Mouse (Mus musculus): ENCODE data around the gene Tnp2. TPM values are rescaled to one million over a fixed set of nuclear protein-coding genes. Genes with fewer than 3 reads are reported as not detected.
A peak's percentile ranks its signal among the peaks of the same experiment; 100 is the strongest.
"Not testable (repeated sequence)": the region's sequence is repeated elsewhere in the genome, so short reads cannot be mapped to it uniquely, and the experiment has no call there.

Gene Tnp2
- polyA plus RNA-seq, 1 experiment from 2014 or later, result not detected

DNA sequence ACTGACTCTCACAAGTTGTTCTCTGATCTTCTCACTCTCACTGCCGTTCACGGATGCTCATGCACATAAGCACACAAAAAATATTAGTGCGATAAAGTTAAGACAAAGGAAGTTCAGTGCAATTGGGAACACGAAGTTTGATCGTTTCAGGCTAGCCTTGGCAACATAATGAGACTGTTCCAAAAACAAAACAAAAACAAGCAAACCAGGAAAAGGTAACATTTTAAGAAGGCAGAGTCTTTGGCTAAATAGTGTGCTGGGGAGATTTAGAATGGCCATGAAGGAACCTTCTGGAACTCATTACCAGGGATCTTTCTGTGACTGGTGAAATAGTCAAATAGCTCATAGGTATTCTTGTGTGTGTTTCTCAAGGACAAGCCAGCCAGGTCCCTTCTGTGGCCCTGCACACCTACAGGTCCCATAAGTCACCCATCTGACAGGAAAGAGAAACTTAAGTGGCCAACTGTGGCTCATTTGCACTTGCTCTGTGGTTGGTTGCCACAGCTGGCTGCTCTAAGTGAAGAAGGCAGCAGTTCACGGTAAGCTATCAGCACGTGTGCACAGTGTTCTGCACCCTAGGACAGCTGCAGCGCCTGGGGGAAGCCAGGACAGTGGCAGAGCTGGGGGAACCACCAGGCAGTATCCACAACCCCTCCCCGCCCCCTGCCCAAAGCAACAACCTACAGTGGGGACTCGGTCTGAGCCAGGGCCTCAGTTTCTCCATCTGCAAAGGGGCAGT lies 17.5 kb upstream of the Tnp2 start, which contains the start of gene Prm1:
Prm1 (minus strand) TSS at position 51 of the 739 bp plus-strand sequence.
- WGBS, result 76% methylated on average over 10 of the region's 10 CpGs
- Histone ChIP-seq H3K27ac (ENCODE audit: low read length) (no peak within 1 kb of the TSS), H3K4me3 (replicated peaks; ENCODE audit: low read length) (no peak within 1 kb of the TSS), H3K9me3 (ENCODE audit: control insufficient read depth, low read length) (no peaks in the 10 kb centered on the region), H3K36me3 (ENCODE audit: control insufficient read depth, insufficient read depth) (no peaks in the 10 kb centered on the region), H3K4me2 (ENCODE audit: low read length) (no peak within 1 kb of the TSS), H3K27me3 (replicated peaks; ENCODE audit: control insufficient read depth, insufficient read depth, low read length) (no peaks in the 10 kb centered on the region), H3K4me1 (replicated peaks; ENCODE audit: control insufficient read depth, insufficient read depth, low read length) (no peaks in the 10 kb centered on the region), H3K9ac (replicated peaks; ENCODE audit: low read depth, low read length) (no peak within 1 kb of the TSS)
- ATAC-seq, result no peak

- H3K27ac ChIP-seq (ENCODE audit: low read length), result not testable (repeated sequence)
Measured at GRCm38 (mm10) chr16:10802420-10802819, 14.0 kb upstream of the Tnp2 start.

GRCm38 (mm10) chr16:10796034-10796433 lies 7.6 kb upstream of the Tnp2 start, which contains the start of gene Prm2:
Gene Prm2, minus strand, starts transcription at chr16:10796134.
- 77% methylated on average over 6 of the region's 6 CpGs for WGBS
- H3K4me2 ChIP-seq (ENCODE audit: low read length), result no peak within 1 kb of the TSS
- H3K27ac ChIP-seq (ENCODE audit: low read length), result no peak within 1 kb of the TSS
- 0 out of 2 replicates have a peak, but pooled peaks cover 3% of the 10 kb centered on the region for H3K27me3 ChIP-seq (replicated peaks; ENCODE audit: control insufficient read depth, insufficient read depth, low read length)
- H3K9ac ChIP-seq (replicated peaks; ENCODE audit: low read depth, low read length), result no peak within 1 kb of the TSS
- no peaks in the 10 kb centered on the region for H3K36me3 ChIP-seq (ENCODE audit: control insufficient read depth, insufficient read depth)
- no peak within 1 kb of the TSS for H3K4me3 ChIP-seq (replicated peaks; ENCODE audit: low read length)
- H3K4me1 ChIP-seq (replicated peaks; ENCODE audit: control insufficient read depth, insufficient read depth, low read length), result no peaks in the 10 kb centered on the region
- ATAC-seq, result no peak
- H3K9me3 ChIP-seq (ENCODE audit: control insufficient read depth, low read length), result no peaks in the 10 kb centered on the region

More at GRCm38 (mm10) chr16:10802420-10802819, 14.0 kb upstream of the Tnp2 start:
- not testable (repeated sequence) for ATAC-seq; H3K4me3 ChIP-seq (replicated peaks; ENCODE audit: low read length); H3K4me1 ChIP-seq (replicated peaks; ENCODE audit: control insufficient read depth, insufficient read depth, low read length); H3K4me2 ChIP-seq (ENCODE audit: low read length); H3K27me3 ChIP-seq (replicated peaks; ENCODE audit: control insufficient read depth, insufficient read depth, low read length); H3K36me3 ChIP-seq (ENCODE audit: control insufficient read depth, insufficient read depth); H3K9ac ChIP-seq (replicated peaks; ENCODE audit: low read depth, low read length); H3K9me3 ChIP-seq (ENCODE audit: control insufficient read depth, low read length)
- WGBS, result 93% methylated on average over 3 of the region's 3 CpGs

DNA sequence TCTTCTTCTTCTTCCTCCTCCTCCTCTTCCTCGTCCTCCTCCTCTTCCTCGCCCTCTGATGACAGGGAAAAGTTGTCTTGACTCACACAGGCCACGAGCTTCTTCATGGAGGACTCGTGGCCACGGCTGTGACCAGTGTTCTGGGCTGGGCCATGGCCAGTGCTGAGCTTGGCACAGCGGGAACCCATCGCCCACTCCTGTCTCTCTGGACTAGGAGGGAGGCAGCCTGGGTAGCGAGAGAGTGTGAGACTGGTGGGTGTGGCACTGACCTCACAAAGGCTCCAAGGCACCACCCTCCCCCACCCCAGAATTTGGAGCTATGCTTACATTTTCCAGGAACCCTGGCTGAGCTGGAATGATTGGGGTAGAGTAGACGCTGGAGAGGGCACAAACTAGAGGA lies 2.2 kb upstream of the Tnp2 start, which contains the start of gene Prm3:
Prm3 (minus strand) TSS at position 213 of the 400 bp plus-strand sequence.
- Histone ChIP-seq H3K27ac (ENCODE audit: low read length) (no peak within 1 kb of the TSS), H3K27me3 (replicated peaks; ENCODE audit: control insufficient read depth, insufficient read depth, low read length) (0 out of 2 replicates have a peak, but pooled peaks cover 3% of the 10 kb centered on the region), H3K9me3 (ENCODE audit: control insufficient read depth, low read length) (no peaks in the 10 kb centered on the region), H3K4me1 (replicated peaks; ENCODE audit: control insufficient read depth, insufficient read depth, low read length) (peaks cover 4% of the 10 kb centered on the region), H3K4me3 (replicated peaks; ENCODE audit: low read length) (no peak within 1 kb of the TSS), H3K4me2 (ENCODE audit: low read length) (no peak within 1 kb of the TSS), H3K36me3 (ENCODE audit: control insufficient read depth, insufficient read depth) (no peaks in the 10 kb centered on the region), H3K9ac (replicated peaks; ENCODE audit: low read depth, low read length) (no peak within 1 kb of the TSS)
- WGBS, result 76% methylated on average over 9 of the region's 9 CpGs
- no peak for ATAC-seq

- H3K4me2 ChIP-seq (ENCODE audit: low read length), result no peak overlapping the region
- H3K4me3 ChIP-seq (replicated peaks; ENCODE audit: low read length), result no peak overlapping the region
- H3K4me1 ChIP-seq (replicated peaks; ENCODE audit: control insufficient read depth, insufficient read depth, low read length), result peaks cover 14% of the 10 kb centered on the region
- 48% methylated on average over 4 of the region's 4 CpGs for WGBS
- H3K9ac ChIP-seq (replicated peaks; ENCODE audit: low read depth, low read length), result no peak overlapping the region
- no peaks in the 10 kb centered on the region for H3K9me3 ChIP-seq (ENCODE audit: control insufficient read depth, low read length)
- ATAC-seq, result no peak
- H3K27ac ChIP-seq (ENCODE audit: low read length), result no peak overlapping the region
- peaks cover 7% of the 10 kb centered on the region for H3K27me3 ChIP-seq (replicated peaks; ENCODE audit: control insufficient read depth, insufficient read depth, low read length)
- no peaks in the 10 kb centered on the region for H3K36me3 ChIP-seq (ENCODE audit: control insufficient read depth, insufficient read depth)
Measured at GRCm38 (mm10) chr16:10788866-10789265, 406 bp upstream of the Tnp2 start.

- 82% methylated on average over 7 of the region's 7 CpGs for WGBS
- H3K9ac ChIP-seq (replicated peaks; ENCODE audit: low read depth, low read length), result no peak overlapping the region
- H3K27me3 ChIP-seq (replicated peaks; ENCODE audit: control insufficient read depth, insufficient read depth, low read length), result peaks cover 14% of the 10 kb centered on the region
- ATAC-seq, result no peak
- no peak overlapping the region for H3K4me2 ChIP-seq (ENCODE audit: low read length)
- H3K36me3 ChIP-seq (ENCODE audit: control insufficient read depth, insufficient read depth), result no peaks in the 10 kb centered on the region
- no peak overlapping the region for H3K27ac ChIP-seq (ENCODE audit: low read length)
- H3K4me1 ChIP-seq (replicated peaks; ENCODE audit: control insufficient read depth, insufficient read depth, low read length), result peaks cover 15% of the 10 kb centered on the region
- no peak overlapping the region for H3K4me3 ChIP-seq (replicated peaks; ENCODE audit: low read length)
- no peaks in the 10 kb centered on the region for H3K9me3 ChIP-seq (ENCODE audit: control insufficient read depth, low read length)
Measured at GRCm38 (mm10) chr16:10787548-10788058, 857 bp downstream of the Tnp2 start.

GRCm38 (mm10) chr16:10786782-10787547 lies 1.5 kb downstream of the Tnp2 start:
- peaks cover 14% of the 10 kb centered on the region for H3K27me3 ChIP-seq (replicated peaks; ENCODE audit: control insufficient read depth, insufficient read depth, low read length)
- H3K4me1 ChIP-seq (replicated peaks; ENCODE audit: control insufficient read depth, insufficient read depth, low read length), result peaks cover 15% of the 10 kb centered on the region
- no peaks in the 10 kb centered on the region for H3K9me3 ChIP-seq (ENCODE audit: control insufficient read depth, low read length)
- ATAC-seq, result no peak
- no peak overlapping the region for H3K4me3 ChIP-seq (replicated peaks; ENCODE audit: low read length)
- no peak overlapping the region for H3K4me2 ChIP-seq (ENCODE audit: low read length)
- WGBS, result 69% methylated on average over 4 of the region's 4 CpGs
- no peak overlapping the region for H3K27ac ChIP-seq (ENCODE audit: low read length)
- H3K9ac ChIP-seq (replicated peaks; ENCODE audit: low read depth, low read length), result no peak overlapping the region
- H3K36me3 ChIP-seq (ENCODE audit: control insufficient read depth, insufficient read depth), result no peaks in the 10 kb centered on the region

DNA sequence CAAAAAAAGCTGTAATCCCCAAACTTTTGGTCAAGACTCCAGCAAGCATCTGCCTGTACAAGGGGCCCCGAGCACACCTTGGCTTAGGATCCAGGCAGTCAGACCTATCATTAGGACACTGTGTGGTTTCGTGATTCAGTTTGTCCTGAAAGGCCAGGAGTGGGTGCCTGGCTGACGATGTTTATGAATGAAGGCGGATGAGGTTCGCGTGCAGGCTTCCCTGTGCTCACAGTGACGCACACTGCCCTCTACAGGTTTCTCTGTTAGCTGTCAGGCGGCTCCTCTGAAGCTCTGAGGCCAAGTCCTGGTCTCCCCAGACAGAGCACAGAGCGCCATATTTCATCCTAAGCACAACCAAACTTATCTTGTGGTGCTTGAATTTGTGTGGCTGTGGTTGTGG lies 2.2 kb downstream of the Tnp2 start:
- peak overlapping the region; percentile 76 for H3K4me3 ChIP-seq (replicated peaks; ENCODE audit: low read length)
- ATAC-seq, result peak; percentile 55
- H3K9ac ChIP-seq (replicated peaks; ENCODE audit: low read depth, low read length), result peak overlapping the region; percentile 79
- peaks cover 14% of the 10 kb centered on the region for H3K27me3 ChIP-seq (replicated peaks; ENCODE audit: control insufficient read depth, insufficient read depth, low read length)
- no peaks in the 10 kb centered on the region for H3K36me3 ChIP-seq (ENCODE audit: control insufficient read depth, insufficient read depth)
- 2% methylated on average over 9 of the region's 9 CpGs for WGBS
- peak overlapping the region; percentile 100 for H3K4me2 ChIP-seq (ENCODE audit: low read length)
- no peaks in the 10 kb centered on the region for H3K9me3 ChIP-seq (ENCODE audit: control insufficient read depth, low read length)
- peak overlapping the region; percentile 80 for H3K27ac ChIP-seq (ENCODE audit: low read length)
- H3K4me1 ChIP-seq (replicated peaks; ENCODE audit: control insufficient read depth, insufficient read depth, low read length), result peaks cover 15% of the 10 kb centered on the region

All from forebrain, embryonic 16.5 days (tissue).